Mouse (Mus musculus) right cerebral cortex, adult 2 months (tissue): ENCODE measurements at regions not wholly inside any gene's neighbourhood (a gene's known extent, or its start where the extent isn't known, plus 50 kb on each side); places are given as distances from the start of the nearest gene placed in this dataset.

Source experiments
- DNase-seq, 2 experiments: peaks; one replicate each; pipeline ENCODE4 v3.0.0; 2021 to 2022; ENCODE audit warnings: low spot score in 2 of 2

DNA sequence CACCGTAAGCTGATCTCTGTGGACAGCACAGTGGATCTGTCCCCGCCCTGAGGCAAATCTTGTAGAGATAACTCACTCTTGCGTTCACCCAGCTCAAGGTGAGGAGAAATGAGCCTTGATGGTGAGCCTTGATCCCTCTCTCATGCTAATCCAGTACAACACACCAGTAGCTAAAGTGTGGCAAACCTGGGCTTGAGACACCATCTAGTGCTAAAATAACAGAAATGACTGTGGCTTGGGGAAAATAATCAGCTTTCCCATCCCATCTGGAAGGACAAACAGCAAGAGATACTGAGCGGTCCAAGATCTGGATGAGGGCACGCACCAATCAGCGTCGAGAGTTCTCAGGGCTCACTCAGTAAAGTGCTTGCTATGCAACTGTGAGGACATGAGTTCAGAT lies 50.9 kb upstream of the Cbln4 start:
- DNase-seq: no peak

DNA sequence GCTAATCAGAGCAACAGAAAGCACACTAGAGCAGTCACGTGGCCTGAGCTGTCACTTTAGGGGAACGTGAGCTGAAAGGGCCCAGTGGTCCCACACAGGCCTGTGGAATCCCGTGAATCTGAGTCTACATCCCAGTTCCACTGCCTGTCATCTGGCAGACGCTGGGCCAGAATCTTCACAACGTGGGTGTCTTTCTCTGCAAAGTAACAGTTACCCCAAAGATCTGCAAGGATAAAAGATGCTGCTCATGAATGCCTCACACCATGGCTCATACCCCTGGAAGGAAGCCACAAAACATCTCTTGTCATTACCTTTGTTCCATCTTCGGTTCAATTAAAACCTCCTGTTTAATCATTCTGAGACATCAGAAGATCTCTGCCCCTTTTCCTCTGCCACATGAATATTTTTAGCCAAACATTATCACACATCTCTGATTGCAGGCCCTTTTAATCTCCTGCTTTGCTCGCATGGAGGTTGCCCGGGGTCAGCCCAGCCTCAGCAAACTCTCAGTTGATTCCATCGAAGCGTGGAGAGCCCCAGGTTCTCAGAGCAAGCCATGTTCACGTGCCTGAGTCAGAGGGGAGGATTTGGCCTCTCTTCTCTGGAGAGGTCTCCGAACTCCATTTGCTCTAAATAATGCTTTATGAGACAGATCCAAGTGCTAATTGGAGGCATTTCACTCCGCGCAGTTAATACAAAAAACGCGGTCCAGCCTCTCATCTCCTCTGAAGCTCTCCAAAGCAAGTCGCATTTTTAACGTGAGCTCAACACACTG lies 60.8 kb upstream of the Cbln4 start:
- peak; percentile 40 to 50 for DNase-seq

DNA sequence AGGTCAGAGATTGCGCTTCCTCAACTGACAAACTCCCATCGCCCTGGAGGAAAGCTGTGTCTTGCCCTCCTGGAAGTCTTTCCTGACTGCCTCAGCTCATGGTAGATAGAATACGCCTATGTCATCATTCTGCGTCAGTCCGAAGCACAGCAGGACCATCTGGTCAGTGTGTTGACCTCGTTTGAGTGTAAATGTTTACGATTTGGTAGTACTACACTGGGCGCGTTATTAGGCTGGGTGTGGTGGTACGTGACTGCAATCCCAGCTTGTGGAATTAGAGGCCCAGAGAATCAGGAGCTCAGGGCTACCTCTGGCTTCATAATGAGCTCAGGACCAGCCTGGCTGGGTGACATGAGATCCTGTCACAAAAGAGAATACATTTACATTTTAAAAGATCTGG lies 62.0 kb upstream of the Cbln4 start:
- no peak for DNase-seq

DNA sequence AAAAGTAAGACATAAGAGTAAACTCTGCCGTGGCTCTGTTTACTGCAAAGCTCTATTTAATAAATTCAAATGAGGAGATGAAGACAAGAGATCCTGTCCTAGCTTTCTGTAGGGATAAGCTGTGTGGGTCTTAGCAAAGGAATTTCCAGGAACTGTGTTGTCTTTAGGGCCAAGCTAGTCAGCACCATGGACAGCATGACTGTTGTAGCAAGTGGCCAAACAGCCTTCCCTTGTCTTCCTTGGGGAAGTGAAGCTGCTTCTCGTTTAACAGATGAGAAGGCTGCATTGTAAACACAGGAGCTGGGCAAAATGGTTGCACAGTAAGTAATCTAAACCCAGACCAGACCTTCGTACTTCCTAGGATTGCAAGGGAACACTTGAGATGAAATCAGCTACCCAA lies 67.4 kb upstream of the Cbln4 start:
- DNase-seq: no peak

DNA sequence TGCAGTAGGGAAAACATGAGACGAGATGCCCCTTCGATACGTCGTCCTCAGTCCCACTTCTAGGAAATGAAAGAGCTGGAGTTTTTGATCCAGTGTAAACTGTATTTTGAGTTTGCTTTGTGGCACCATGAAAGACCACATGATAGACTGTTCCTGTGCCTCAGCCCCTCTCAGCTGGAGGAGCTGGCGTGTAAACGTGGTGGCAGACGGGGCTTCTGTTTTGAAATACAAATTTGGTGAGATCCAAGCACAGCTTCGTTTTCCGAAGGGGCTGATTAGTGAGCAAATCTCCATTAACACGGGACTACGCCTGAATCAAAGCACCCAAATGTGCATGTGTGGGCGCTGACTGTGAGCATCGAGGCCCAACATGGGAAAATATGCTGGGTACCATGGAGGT lies 70.4 kb upstream of the Cbln4 start:
- no peak for DNase-seq

DNA sequence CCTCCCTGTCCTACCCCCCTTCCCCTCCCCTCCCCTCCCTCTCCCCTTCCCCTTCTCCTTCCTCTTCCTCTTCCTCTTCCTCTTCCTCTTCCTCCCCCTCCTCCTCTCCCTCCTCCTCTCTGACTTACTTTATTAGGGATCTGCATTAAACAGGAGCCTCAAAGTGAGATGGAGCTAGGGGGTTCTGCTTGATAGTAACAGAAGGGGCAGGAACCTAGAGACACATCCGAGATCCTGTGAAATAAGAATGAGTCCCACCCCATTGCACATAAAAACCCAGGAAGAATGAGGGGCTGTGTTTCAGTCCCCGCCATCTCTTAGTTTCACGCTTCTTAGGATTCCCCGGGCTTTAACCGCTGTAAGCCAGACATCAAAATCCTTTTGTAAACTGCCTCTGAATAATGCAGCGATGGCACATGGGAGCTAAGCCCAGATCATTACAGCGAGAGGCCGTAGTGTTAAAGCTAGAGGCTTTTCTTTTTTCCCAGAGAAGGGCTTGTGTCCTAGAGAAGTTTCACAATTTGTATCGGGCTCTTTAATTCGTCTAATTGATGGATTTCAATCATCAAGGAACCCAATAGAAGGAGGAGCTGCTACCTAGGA lies 72.4 kb upstream of the Cbln4 start:
- DNase-seq: no peak

DNA sequence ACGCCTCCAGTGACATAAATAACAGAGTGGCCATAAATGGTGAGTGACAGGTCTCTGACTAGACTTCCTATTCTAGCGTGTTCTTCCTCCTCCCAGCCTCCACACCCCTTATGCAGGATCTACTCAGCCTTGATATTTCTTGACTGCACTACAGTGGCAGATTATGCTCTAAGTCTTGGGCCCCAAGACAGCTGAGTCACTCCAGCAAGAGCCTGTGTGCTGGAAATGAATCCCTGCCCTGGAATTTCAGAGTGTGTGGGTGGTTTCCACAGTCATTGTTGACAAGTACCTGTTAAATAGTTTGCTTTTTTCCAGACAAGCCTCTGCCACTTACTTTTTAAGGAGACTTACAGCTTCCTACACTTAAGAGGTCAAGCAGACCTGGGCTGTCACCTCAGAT lies 84.3 kb upstream of the Cbln4 start:
- DNase-seq: peak; percentile 43 to 47

DNA sequence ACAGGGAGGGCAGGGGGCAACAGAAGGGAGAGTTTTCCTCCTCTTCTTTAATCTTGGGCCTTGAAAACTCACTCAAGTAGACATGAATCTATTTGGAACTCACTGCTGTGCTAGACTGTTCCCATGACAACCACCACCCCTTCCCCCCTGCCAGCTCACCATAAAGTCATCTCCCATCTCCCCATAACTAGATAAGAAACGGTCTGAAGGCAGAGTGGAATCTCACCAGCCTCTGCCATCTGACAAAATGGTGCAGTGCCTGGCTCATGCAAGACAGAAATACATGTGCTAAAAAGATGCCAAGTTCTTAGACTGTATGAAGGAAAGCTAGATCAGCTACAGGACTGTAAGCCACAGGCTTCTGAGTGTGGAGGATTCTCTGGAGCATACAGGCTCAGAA lies 88.0 kb upstream of the Cbln4 start:
- DNase-seq: peak; percentile 62

DNA sequence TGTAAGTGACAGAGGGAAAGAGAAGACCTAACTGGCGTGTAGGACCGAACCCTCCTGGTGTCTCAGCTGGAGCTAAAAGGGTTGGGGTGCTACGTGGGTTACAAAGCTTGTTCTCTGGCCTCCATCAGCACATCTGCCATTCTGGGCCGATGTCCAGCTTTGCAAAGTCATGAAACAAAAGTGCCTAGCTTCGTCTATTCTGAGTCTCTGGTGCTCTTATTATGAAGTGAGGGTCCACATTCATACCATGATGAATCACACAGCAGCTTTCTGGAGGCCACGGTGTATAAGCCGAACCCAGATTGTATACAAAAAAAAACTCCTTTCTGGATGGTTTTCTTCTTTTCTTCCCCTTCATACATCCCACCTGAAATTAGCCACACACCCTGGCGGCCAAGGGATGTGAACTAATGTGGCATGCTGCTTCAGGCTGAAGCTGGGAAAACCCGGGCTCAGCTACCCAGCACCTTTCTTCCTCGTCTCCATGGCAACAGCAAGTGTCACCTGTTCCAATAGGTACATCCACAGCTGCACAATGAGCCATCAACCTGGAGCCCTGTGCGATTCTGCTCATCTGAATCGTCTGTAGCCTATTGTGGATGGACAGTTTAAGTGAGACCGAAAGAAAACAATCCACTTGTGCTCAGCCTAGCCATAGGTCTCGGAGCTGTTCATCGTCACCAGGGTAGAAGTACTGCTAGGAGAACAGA lies 89.5 kb upstream of the Cbln4 start:
- DNase-seq: peak; percentile 40 to 54

DNA sequence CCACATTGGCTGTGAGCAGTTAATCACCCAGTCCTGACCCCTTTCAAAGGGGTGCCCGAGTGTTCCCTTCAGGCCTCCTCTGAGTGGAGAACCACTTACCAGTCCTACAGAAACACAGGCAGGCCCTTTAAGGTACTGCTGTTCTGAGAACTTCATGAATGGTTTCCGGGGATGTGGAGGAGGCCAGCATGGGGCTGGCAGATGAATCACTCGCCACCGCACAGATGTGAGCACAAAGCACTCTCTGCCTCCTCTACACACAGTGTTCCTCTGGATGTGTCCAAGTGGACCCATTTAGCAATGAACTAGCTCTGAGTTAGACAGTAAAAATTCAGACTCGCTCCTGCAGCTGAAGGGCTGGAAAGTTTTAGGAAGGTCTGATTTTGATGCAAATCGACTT lies 96.8 kb upstream of the Cbln4 start:
- DNase-seq: peak; percentile 66 to 76

DNA sequence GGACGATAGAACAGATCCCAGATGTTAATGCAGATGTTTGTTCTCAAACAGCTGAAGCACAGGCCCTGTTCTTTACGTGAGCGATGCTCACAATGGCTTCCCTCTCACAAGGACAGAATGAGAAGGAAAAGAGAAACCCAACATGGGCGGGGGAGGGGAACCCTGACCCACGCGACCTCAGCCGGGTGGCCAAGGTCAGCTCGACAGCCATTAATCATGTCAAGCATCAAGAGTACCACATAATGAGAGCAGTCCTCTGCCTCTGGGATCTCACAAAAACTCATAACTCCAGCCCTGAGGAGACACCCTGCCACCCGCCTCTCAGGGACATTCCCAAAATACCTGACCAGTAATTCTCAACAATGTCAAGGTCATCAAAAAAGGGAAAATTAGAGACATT lies 100.0 kb upstream of the Cbln4 start:
- DNase-seq: no peak

DNA sequence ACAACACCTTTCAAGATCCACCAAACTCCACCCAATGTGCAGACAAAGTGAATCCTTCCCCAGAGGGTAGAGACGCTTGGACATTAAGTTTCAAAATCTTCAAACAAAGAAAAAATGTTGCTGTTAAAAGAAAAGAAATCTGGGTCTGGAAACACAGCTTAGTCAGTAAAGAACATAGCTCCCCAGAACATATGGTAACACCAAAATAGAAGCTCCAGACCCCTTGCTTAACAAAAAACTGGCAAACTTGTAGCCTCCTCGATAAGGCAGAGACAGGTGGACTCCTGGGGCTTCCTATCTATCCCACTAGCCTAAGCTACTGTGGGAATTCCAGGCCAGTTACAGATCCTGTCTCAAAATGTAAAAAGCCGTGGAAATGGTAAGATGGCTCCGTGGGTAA lies 99.6 kb upstream of the Mc3r start:
- DNase-seq: no peak

DNA sequence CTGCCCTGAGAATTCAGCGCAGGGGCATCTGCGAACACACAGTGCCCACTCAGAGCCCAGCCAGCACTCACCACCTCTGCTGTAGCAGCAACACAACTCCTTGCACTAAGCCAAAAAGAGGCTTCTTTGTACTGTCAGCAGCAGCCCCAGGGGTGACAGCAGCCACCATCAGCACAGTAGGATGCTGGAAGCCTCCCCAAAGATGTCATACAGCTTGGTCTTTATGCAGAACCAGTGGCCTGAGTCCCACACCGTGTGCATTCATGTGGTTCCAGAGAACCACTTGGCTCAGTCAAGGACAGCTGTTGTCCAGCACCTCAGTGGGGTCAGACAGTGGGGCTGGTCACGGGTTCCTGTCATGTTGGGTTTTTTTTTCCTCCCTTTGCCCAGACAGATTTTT lies 98.6 kb upstream of the Mc3r start:
- DNase-seq: no peak

DNA sequence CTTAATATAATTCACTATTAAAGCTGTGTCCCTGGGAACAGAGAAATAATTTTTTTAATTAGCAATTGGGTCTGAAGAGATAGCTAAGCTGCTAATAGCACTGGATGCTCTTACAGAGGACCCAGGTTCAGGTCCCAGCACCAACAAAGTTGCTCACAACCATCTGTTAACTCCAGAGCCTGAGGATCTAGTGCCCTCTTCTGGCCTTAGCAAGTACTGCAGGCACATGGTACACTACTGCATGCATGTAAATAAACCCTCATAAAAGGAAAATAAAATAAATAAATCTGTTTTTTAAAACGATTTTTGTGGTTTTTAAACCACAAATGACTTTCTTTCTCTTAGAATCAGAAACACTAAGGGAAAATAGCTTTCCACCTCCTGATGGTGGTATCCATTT lies 97.4 kb upstream of the Mc3r start:
- DNase-seq: no peak

DNA sequence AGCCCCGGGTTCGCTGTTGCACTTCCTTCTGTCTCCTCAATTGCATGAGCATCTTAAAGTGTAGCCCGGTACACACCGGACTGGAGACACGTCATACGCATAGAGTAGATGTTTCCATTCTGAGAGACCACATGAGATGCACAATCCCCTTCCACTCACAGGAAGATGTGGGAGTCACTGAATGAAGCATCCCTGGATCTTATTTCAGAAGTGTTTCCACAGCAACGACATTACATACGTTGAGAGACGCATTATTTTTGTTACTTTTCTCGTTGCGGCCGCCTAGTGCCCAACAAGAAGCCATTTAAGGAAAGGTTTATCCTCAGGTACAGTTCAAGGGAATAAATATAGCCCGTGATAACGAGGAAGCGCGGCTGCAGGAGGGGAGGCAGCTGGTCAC lies 88.4 kb upstream of the Mc3r start:
- peak; percentile 48 to 61 for DNase-seq

DNA sequence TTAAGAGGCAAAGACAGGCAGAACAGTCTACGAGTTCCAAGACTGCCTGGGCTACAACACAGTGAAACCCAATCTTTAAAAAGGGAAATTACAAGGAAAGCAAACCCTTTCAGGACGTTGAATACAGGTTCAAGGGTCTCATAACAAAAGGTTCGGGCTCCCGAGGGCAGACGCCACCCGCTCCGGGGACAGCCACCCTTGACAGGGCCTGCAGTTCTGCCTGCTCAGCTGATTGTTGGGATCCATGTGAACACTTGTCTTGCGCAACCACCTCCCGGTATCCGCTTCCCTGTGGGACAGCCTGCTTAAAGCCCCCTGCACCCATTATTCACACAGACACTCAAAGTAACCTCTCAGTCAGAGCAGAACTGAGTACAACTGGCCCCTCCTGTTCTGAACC lies 70.9 kb upstream of the Mc3r start:
- no peak for DNase-seq

DNA sequence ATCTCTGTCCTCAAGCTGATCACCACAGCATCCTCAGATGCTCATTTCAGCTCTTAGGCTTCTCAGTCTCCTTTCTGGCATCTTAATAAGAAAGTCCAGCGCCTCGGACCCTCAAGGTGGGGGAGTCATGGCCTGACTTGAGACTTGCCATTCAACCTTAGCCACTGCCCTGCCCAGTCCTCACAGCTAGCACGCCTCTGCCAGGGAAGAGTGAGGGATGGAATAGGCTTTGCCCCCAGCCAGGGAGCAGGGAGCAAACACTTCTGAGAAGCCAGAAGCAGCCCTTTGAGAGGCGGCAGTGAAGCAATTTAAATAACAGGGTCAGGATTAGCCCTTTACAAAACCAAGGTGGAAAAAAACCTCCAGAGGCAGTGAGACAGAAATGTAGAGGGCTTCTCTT lies 69.0 kb upstream of the Mc3r start:
- no peak for DNase-seq

DNA sequence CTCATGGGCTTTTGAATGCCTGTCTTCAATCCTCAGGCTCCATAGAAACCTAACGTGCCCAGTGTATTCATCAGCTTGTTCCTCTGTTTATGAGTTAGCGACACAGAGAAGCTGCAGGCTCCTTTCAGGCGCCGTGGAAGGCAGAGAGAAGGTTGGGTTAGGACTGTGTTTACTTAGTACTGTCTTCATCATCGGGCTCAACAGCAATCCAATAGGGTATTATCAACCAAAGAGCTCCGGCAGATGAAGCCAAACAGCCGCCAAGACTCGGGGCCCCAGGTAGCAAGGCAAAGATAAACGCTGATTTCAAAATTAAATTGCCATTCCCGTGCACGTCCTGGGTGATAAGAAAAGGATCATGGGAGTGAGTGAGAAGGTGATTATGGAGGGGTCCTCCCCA lies 50.5 kb upstream of the Mc3r start:
- no peak for DNase-seq
